Mouse (Mus musculus) ES-Bruce4 (cell line): ENCODE results near the gene Dnajc6. TPM values are rescaled to one million over a fixed set of nuclear protein-coding genes. Genes with fewer than 3 reads are reported as not detected.

ENCODE experiments used
- H3K27ac ChIP-seq: 2 replicates; pipeline ENCODE4 v1.5.1; 2012; ENCODE audit warnings: low read length, inconsistent platforms; ENCODE audit not compliant: insufficient read depth
- H3K27me3 ChIP-seq: 2 replicates; pipeline ENCODE4 v1.6.1; 2012; ENCODE audit warnings: mild to moderate bottlenecking, low read length, inconsistent platforms; ENCODE audit not compliant: control insufficient read depth, poor library complexity, insufficient read depth, severe bottlenecking
- H3K36me3 ChIP-seq: 2 replicates; pipeline ENCODE4 v1.6.1; 2012; ENCODE audit warnings: inconsistent platforms, mild to moderate bottlenecking, low read length, moderate library complexity; ENCODE audit not compliant: control insufficient read depth, poor library complexity, insufficient read depth, severe bottlenecking
- H3K4me1 ChIP-seq: one replicate; pipeline ENCODE4 v1.8.1; 2011; ENCODE audit warnings: low read length; ENCODE audit not compliant: control insufficient read depth, insufficient read depth
- H3K4me3 ChIP-seq: 2 replicates; pipeline ENCODE4 v1.5.1; 2011; ENCODE audit warnings: low read depth, mild to moderate bottlenecking, low read length
- H3K9ac ChIP-seq: 2 replicates; pipeline ENCODE4 v1.6.1; 2012; ENCODE audit warnings: low read depth, mild to moderate bottlenecking, inconsistent platforms; ENCODE audit not compliant: poor library complexity, severe bottlenecking
- H3K9me3 ChIP-seq: replicated peaks from 2 replicates; pipeline ENCODE4 v1.6.1; 2012; ENCODE audit warnings: mild to moderate bottlenecking, low read length, inconsistent platforms; ENCODE audit not compliant: control insufficient read depth, poor library complexity, insufficient read depth, severe bottlenecking
- CTCF ChIP-seq: IDR thresholded peaks from one replicate; pipeline ENCODE4 v1.8.1; 2011; ENCODE audit warnings: low read depth, low read length
- EP300 ChIP-seq: IDR thresholded peaks from 2 replicates; pipeline ENCODE4 v1.6.1; 2011; ENCODE audit warnings: low read depth, low read length; ENCODE audit not compliant: insufficient read depth
- POLR2A ChIP-seq: IDR thresholded peaks from one replicate; pipeline ENCODE4 v1.8.1; 2011; ENCODE audit warnings: low read length; ENCODE audit not compliant: insufficient read depth
- polyA plus RNA-seq: library from polyadenylated mRNA; stranded (reverse); fragments of >200 nt; gene quantifications from 2 replicates; pipeline ENCODE4 v1.2.4, GENCODE M21; 2011; ENCODE audit warnings: low read depth; ENCODE audit not compliant: missing spikeins, insufficient read depth, insufficient read length

The Dnajc6 gene
- polyA plus RNA-seq, 1 experiment = 15.5 TPM

DNA sequence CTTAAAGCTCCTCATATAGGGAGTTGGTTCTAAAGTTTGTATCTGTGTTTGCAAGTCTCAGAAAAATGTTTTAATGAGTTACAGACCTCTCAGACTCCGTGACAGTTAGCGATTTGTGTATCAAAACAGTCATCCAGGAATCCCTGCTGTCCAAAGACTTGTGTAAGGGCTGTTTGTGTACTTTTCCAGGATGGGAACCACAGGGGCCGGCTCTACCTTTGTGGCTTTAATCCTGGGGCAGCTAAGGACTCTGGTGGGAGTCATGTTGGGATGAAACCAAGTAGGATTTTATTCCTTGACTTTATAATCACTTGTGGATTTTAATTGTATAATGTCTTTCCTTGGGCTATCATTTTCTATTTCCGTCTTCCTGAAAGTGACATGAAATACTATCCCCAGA is 55.0 kb downstream of the Dnajc6 start:
- TF ChIP-seq EP300 = no peak
- TF ChIP-seq CTCF = no peak
- no peak for TF ChIP-seq POLR2A
- Histone ChIP-seq H3K9ac (no peak overlapping the region), H3K4me3 (no peak overlapping the region), H3K27ac (no peak overlapping the region), H3K36me3 (no peaks in the 10 kb centered on the region), H3K9me3 (no peaks in the 10 kb centered on the region), H3K27me3 (no peaks in the 10 kb centered on the region), H3K4me1 (no peaks in the 10 kb centered on the region)

DNA sequence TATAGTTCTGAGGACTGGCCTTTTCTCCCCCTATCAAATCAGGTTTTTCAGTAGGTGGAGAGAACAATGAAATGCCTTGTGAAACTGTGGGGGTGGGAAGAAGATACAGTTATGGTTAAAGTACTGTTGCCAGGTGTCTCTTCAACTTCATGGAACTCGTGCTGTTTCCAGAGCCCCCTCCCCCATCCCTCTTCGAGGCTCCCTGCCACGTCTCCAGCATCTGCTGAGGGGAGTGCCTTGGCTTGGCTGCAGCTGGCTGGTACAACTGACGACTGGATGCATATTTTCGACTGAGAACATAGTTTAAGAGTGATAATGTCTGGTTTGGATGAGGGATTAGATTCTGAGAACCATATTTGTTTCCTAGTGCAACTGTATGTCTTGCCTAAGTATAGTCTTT is 55.9 kb downstream of the Dnajc6 start:
- H3K9ac ChIP-seq = no peak overlapping the region
- no peak overlapping the region for H3K27ac ChIP-seq
- H3K4me3 ChIP-seq = no peak overlapping the region
- no peaks in the 10 kb centered on the region for H3K27me3 ChIP-seq
- TF ChIP-seq CTCF (no peak), POLR2A (no peak), EP300 (no peak)
- no peaks in the 10 kb centered on the region for H3K36me3 ChIP-seq
- H3K9me3 ChIP-seq = no peaks in the 10 kb centered on the region
- H3K4me1 ChIP-seq = no peaks in the 10 kb centered on the region

DNA sequence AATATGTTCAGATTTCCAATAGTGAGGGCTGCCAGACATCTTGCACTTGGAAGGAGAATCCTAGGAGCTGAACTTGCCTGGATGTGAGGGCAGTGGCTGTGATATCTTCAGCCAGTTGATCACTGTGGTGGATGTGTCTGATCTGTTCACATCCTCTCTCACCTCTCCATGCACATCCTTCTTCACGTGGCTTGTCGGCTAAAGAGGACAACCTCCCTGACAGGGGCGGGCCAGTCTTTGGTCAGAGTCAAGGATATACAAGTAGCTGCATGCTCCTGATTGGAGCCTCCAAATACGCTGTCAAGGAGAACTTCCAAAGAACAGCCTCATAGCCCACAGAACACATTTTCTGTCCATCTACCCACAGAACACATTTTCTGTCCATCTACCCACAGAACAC is 58.6 kb downstream of the Dnajc6 start:
- TF ChIP-seq POLR2A (no peak), EP300 (no peak), CTCF (no peak)

DNA sequence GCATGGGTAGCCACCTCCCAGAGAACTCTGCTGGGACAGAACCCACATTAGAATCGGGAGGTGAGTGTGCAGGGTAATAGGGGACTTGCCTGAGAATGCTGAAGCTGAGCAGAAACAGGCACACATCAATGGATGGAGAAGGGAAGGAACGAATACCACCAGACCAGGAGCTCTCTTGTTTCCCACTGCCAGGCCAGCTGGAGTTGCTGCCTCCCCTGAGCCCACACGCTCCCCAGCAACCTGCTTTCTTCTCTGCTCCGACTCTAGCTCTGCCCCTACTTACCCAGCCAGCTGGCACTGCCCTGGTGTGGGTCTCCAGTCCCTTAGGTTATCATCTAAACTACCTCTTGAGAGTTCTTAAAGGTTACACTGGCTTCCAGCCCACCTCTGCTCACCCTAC is 63.7 kb downstream of the Dnajc6 start:
- Histone ChIP-seq H3K27me3 (no peaks in the 10 kb centered on the region), H3K9ac (no peak overlapping the region), H3K4me3 (no peak overlapping the region), H3K9me3 (no peaks in the 10 kb centered on the region), H3K4me1 (no peaks in the 10 kb centered on the region), H3K27ac (no peak overlapping the region), H3K36me3 (no peaks in the 10 kb centered on the region)
- no peak for TF ChIP-seq EP300
- no peak for TF ChIP-seq CTCF
- no peak for TF ChIP-seq POLR2A

More for the DNA sequence above, 58.6 kb downstream of the Dnajc6 start:
- no peaks in the 10 kb centered on the region for H3K36me3 ChIP-seq
- no peaks in the 10 kb centered on the region for H3K4me1 ChIP-seq
- H3K9ac ChIP-seq = no peak overlapping the region
- H3K27ac ChIP-seq = no peak overlapping the region
- H3K27me3 ChIP-seq = no peaks in the 10 kb centered on the region
- no peaks in the 10 kb centered on the region for H3K9me3 ChIP-seq
- H3K4me3 ChIP-seq = no peak overlapping the region

DNA sequence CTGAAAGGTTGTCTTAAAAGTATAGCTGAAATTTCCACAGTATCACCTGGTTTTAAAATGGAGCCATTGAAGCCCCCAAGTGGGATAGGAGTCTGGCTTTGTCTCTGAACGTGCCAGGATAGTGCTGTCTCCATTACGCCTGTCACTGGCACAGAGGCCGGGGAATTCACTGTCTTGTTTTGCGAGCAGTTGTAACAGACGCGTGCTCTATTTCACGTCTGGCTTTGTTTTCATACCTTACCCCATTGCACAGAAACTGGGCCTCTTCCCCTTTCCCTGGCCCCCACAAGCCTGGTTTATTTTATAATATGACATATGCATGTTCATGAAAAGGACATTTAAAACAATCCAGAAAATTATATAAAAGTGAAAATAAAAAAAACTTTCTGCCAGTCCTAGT is 66.4 kb downstream of the Dnajc6 start:
- no peaks in the 10 kb centered on the region for H3K9me3 ChIP-seq
- no peak overlapping the region for H3K27ac ChIP-seq
- H3K36me3 ChIP-seq = no peaks in the 10 kb centered on the region

DNA sequence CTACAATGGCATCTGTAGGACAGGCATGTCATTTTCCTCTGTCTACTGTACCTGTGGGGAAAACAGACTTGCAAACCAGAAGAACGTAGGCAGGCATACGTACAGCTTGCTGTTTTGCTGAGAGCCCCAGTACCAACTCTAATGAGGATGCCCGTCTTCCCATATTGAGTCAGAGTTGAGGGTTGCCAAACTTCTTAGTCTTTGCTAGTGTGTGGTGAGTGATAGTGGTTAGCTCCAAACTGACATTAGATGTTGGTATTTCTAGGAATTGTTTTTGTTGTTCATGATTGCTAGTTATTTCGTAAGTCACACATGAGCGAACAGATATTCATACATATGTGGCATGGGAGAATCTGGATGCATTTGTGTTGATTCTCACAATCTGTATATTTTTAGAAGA is 67.2 kb downstream of the Dnajc6 start:
- Histone ChIP-seq H3K9ac (no peak overlapping the region), H3K9me3 (no peaks in the 10 kb centered on the region), H3K4me3 (no peak overlapping the region), H3K4me1 (no peaks in the 10 kb centered on the region), H3K27me3 (no peaks in the 10 kb centered on the region), H3K36me3 (no peaks in the 10 kb centered on the region), H3K27ac (no peak overlapping the region)
- TF ChIP-seq EP300 (no peak), POLR2A (no peak), CTCF (no peak)

More for the DNA sequence above, 66.4 kb downstream of the Dnajc6 start:
- Histone ChIP-seq H3K4me1 (no peaks in the 10 kb centered on the region), H3K4me3 (no peak overlapping the region), H3K27me3 (no peaks in the 10 kb centered on the region), H3K9ac (no peak overlapping the region)
- TF ChIP-seq CTCF (no peak), POLR2A (no peak), EP300 (no peak)
